Mouse (Mus musculus) heart, adult 2 months (tissue): ENCODE data around the gene Parp14. TPM values are rescaled to one million over a fixed set of nuclear protein-coding genes. Genes with fewer than 3 reads are reported as not detected.

ENCODE experiments used
- DNase-seq, 2 experiments: peaks; one replicate each; pipeline ENCODE4 v3.0.0; 2021
- H3K27ac ChIP-seq: fragments of 200-600 bp; 2 replicates; pipeline ENCODE4 v1.8.1; 2022
- H3K27me3 ChIP-seq: fragments of 200-500 bp; 2 replicates; pipeline ENCODE4 v1.6.1; 2012; ENCODE audit warnings: mild to moderate bottlenecking, low read length, inconsistent platforms, mixed read lengths; ENCODE audit not compliant: control insufficient read depth, insufficient read depth
- H3K36me3 ChIP-seq: fragments of 200-500 bp; 2 replicates; pipeline ENCODE4 v1.6.1; 2012; ENCODE audit warnings: low read length, inconsistent platforms; ENCODE audit not compliant: control insufficient read depth, insufficient read depth
- H3K4me1 ChIP-seq: fragments of 200-500 bp; 2 replicates; pipeline ENCODE4 v1.6.1; 2011; ENCODE audit warnings: low read length; ENCODE audit not compliant: control insufficient read depth, insufficient read depth
- H3K4me3 ChIP-seq: fragments of 200-600 bp; 2 replicates; pipeline ENCODE4 v1.8.1; 2022
- H3K79me2 ChIP-seq: fragments of 200-500 bp; replicated peaks from 2 replicates; pipeline ENCODE4 v1.6.1; 2012; ENCODE audit warnings: mild to moderate bottlenecking, inconsistent platforms, low read length, moderate library complexity, mixed read lengths; ENCODE audit not compliant: control insufficient read depth, insufficient read depth
- H3K9ac ChIP-seq: fragments of 200-500 bp; 2 replicates; pipeline ENCODE4 v1.6.1; 2012; ENCODE audit warnings: low read depth, mild to moderate bottlenecking, control low read depth, inconsistent platforms, low read length, mixed read lengths
- CTCF ChIP-seq: fragments of 200-600 bp; IDR thresholded peaks from 2 replicates; pipeline ENCODE4 v1.8.1; 2022; ENCODE audit warnings: antibody characterized with exemption, mild to moderate bottlenecking, moderate library complexity
- EP300 ChIP-seq: fragments of 200-500 bp; IDR thresholded peaks from 2 replicates; pipeline ENCODE4 v1.6.1; 2011; ENCODE audit warnings: low read depth, low read length, control low read depth; ENCODE audit not compliant: insufficient read depth
- POLR2A ChIP-seq: fragments of 200-500 bp; IDR thresholded peaks from 2 replicates; pipeline ENCODE4 v1.6.1; 2011; ENCODE audit warnings: mild to moderate bottlenecking, low read depth, low read length, control low read depth; ENCODE audit not compliant: insufficient read depth
- WGBS: fragments of 180-500 bp; shearing (Covaris S2); methylation state at CpG from one replicate; pipeline ENCODE4 v1.1.7; 2018; 5-methylcytosine and 5-hydroxymethylcytosine counted together
- intact Hi-C: fragments of 180-260 bp; cut with DNase I; formaldehyde crosslinking; loops from one replicate; pipeline ENCODE4 v1.15.1; 2025
- polyA plus RNA-seq: library from polyadenylated mRNA; depleted of rRNA; stranded (reverse); fragments of >200 nt; gene quantifications from 2 replicates; pipeline ENCODE4 v1.2.3, GENCODE M21; 2012; rRNA removed
- total RNA-seq, 2 experiments: library from RNA; stranded (reverse); gene quantifications; 2 replicates each; pipeline ENCODE4 v1.2.3; 2021

Parp14 gene
- total and polyA plus RNA-seq, 3 experiments = 3.8 to 11.3 (median 9.9) TPM

DNA sequence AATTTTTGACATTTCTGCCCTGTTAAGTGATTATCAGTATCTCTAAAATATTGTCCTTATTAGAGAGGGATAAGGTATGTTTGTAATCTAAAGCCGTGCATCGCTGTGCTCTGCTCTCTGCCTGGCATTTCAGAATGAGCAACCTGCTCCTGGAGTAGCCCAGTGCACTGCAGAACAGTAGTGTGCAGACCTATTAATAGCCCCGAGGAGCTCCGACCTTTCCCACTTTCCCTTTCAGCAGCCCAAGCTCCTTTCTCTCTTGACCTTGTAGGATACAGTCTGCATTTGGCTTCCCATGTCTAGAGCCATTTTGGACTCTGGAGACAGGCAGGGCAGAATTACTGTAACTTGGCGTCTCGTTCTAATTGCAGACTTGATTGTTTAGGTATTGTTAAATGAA lies 83.0 kb downstream of the Parp14 start:
- DNase-seq = no peak

DNA sequence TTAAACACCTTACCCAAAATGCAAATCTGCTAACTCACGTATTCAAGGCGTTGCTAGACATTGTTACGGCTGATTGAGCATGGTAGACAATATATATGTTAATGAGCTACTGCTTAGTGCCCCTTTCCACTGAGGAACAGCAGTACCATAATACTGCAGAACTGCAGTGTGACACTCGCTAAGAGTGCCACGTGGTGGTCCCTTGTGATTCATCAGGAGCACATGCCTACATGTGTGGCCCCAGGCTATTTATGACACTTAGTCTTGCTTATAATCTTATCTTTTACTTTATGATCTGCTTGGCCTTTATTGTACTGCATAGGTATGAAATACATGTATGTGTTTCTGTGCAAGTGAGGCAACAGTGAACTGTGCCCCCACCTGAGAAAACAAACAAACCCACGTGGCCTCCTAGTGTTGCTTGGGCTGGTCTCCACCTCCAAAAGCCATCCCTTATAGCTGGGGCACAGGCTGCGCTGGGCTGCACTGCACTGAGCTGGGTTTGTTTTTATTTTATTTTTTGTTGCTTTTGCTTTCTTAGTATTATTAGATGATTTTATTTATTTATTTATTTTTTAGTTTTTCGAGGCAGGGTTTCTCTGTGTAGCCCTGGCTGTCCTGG lies 83.7 kb downstream of the Parp14 start:
- Histone ChIP-seq H3K79me2 (no peaks in the 10 kb centered on the region), H3K27ac (no peak overlapping the region; the same call in 1 of the 2 replicates), H3K4me3 (no peak overlapping the region), H3K27me3 (no peaks in the 10 kb centered on the region), H3K4me1 (no peaks in the 10 kb centered on the region; the same call in 1 of the 2 replicates), H3K9ac (no peak overlapping the region), H3K36me3 (no peaks in the 10 kb centered on the region; the same call in 1 of the 2 replicates)
- no peak for DNase-seq
- WGBS = 90% methylated on average over 8 of the region's 8 CpGs
- intact Hi-C loops = no loop called here
- no peak for TF ChIP-seq CTCF

More for the DNA sequence above, 83.0 kb downstream of the Parp14 start:
- Histone ChIP-seq H3K36me3 (no peaks in the 10 kb centered on the region; the same call in 1 of the 2 replicates), H3K27ac (peak overlapping the region; percentile 57), H3K79me2 (no peaks in the 10 kb centered on the region), H3K9ac (no peak overlapping the region), H3K4me3 (no peak overlapping the region), H3K27me3 (no peaks in the 10 kb centered on the region), H3K4me1 (no peaks in the 10 kb centered on the region)
- intact Hi-C loops = no loop called here
- WGBS = 62% methylated on average over 6 of the region's 6 CpGs
- no peak for TF ChIP-seq POLR2A
- no peak for TF ChIP-seq EP300
- TF ChIP-seq CTCF = no peak

DNA sequence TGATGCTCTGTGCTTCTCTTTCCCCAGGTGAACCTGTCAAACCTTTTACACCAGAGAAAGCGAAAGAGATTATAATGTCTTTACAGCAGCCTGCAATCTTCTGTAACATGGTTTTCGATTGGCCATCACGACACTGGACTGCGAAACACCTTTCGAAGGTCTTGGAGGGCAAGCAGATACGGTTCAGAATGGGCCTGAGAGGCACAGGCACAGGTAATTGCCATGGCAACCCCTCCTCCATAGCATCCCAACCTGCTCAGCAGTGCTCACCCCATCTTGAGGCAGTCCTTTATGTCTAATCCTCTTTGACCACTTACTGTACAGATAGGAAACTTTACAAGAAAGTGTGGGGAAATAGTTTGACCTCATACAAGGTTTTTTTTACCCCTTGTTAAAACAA lies 84.2 kb downstream of the Parp14 start:
- no peak for TF ChIP-seq EP300
- no peak for TF ChIP-seq CTCF
- TF ChIP-seq POLR2A = no peak
- intact Hi-C loops = no loop called here
- WGBS = 95% methylated on average over 6 of the region's 6 CpGs
- DNase-seq = no peak
- no peak overlapping the region for H3K4me3 ChIP-seq
- no peaks in the 10 kb centered on the region; the same call in 1 of the 2 replicates for H3K4me1 ChIP-seq
- no peak overlapping the region for H3K27ac ChIP-seq
- no peaks in the 10 kb centered on the region for H3K27me3 ChIP-seq
- H3K9ac ChIP-seq = no peak overlapping the region
- no peaks in the 10 kb centered on the region for H3K79me2 ChIP-seq
- no peaks in the 10 kb centered on the region; the same call in 1 of the 2 replicates for H3K36me3 ChIP-seq

DNA sequence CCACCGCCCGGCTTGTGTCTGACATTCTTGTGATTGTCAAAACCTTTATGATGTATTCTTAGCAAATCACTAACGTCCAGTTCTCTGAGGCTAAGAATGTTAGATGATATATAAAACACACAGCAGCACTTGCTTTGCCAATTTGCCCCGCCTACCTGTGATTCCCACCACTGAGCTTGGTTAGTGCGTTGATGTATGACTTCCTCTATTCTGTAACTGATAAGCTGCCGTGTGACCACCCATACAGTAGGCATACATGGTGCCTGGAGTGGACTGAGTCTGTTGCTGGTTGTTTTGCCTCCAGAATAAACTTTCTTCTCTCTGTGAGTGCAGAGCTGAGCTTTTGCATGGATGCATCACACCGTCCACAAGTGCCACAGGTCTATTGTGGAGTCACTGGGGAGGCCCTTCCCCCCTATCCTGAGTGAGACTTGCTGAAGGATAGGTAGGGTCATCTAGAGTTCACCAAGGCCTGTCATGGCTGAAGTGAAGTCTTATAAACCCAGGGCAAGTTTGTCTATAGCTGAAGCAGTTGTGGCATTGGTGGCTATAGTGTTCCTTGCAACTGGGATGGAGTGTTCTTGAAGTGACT lies 87.1 kb downstream of the Parp14 start:
- H3K27ac ChIP-seq = no peak overlapping the region
- no peak overlapping the region for H3K9ac ChIP-seq
- no peaks in the 10 kb centered on the region for H3K79me2 ChIP-seq
- no peaks in the 10 kb centered on the region; the same call in 1 of the 2 replicates for H3K36me3 ChIP-seq
- TF ChIP-seq CTCF = no peak
- TF ChIP-seq POLR2A = no peak
- no peak for TF ChIP-seq EP300
- no peaks in the 10 kb centered on the region; the same call in none of the 2 replicates for H3K4me1 ChIP-seq
- no peaks in the 10 kb centered on the region for H3K27me3 ChIP-seq
- H3K4me3 ChIP-seq = no peak overlapping the region
- WGBS = 70% methylated on average over 7 of the region's 7 CpGs
- no peak for DNase-seq
- intact Hi-C loops = no loop called here

DNA sequence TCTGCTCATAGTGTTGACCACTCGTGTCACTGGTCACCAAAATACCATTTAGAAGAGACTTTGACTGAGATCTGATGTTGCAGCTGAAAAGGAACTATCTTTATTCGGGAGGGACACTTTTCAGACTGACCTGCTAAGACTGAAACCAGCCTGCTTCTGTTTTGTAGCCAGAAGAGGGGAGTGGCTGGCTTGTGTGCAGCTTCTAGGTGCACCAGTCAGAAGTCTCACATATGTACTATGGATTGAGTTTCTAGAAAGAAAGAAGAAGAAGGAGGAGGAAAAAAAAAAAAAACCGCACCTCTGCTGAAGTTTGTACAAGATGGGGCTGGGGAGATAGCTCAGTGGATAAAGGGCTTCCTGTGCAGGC lies 88.2 kb downstream of the Parp14 start:
- Histone ChIP-seq H3K9ac (no peak overlapping the region), H3K4me3 (no peak overlapping the region), H3K36me3 (no peaks in the 10 kb centered on the region), H3K79me2 (no peaks in the 10 kb centered on the region), H3K27me3 (no peaks in the 10 kb centered on the region), H3K27ac (no peak overlapping the region), H3K4me1 (no peaks in the 10 kb centered on the region; the same call in none of the 2 replicates)
- WGBS = 69% methylated on average over 3 of the region's 3 CpGs
- no peak for DNase-seq
- no peak for TF ChIP-seq POLR2A
- TF ChIP-seq CTCF = no peak
- TF ChIP-seq EP300 = no peak
- intact Hi-C loops = no loop called here

Other genes starting within 250 kb of the Parp14 start
- 10 to 100 TPM; 49.9 to 61.9 TPM for gene Dirc2, start 102.2 kb downstream of the Parp14 start, total RNA-seq
- 43.2 and 67.5 TPM in 2 replicates for gene Dirc2, start 102.2 kb downstream of the Parp14 start, polyA plus RNA-seq
- 1 to 10 TPM; 2.5 to 2.6 TPM for gene Hspbap1, start 101.2 kb downstream of the Parp14 start, total RNA-seq
- gene Hspbap1, start 101.2 kb downstream of the Parp14 start, polyA plus RNA-seq = 2.1 and 3.1 TPM in 2 replicates
- gene Parp9, start 66.9 kb upstream of the Parp14 start, total RNA-seq = 1 to 10 TPM; 9.3 to 9.8 TPM
- 6.5 and 11.1 TPM in 2 replicates for gene Parp9, start 66.9 kb upstream of the Parp14 start, polyA plus RNA-seq
- gene Dtx3l, start 67.6 kb upstream of the Parp14 start, total RNA-seq = 1 to 10 TPM; 8.6 to 8.9 TPM
- 5.9 and 8.9 TPM in 2 replicates for gene Dtx3l, start 67.6 kb upstream of the Parp14 start, polyA plus RNA-seq
- 100 to 1,000 TPM; 112 to 128 TPM for gene Kpna1, start 107.2 kb upstream of the Parp14 start, total RNA-seq
- 18.7 and 40.3 TPM in 2 replicates for gene Kpna1, start 107.2 kb upstream of the Parp14 start, polyA plus RNA-seq
- gene Wdr5b, start 169.6 kb upstream of the Parp14 start, total RNA-seq = 1 to 10 TPM; 2.7 to 2.8 TPM
- gene Wdr5b, start 169.6 kb upstream of the Parp14 start, polyA plus RNA-seq = 1.8 and 2.5 TPM in 2 replicates
- gene Fam162a, start 200.1 kb upstream of the Parp14 start, total RNA-seq = 100 to 1,000 TPM; 212 to 248 TPM
- gene Fam162a, start 200.1 kb upstream of the Parp14 start, polyA plus RNA-seq = 95.0 and 98.5 TPM in 2 replicates
- 10 to 100 TPM; 31.1 to 33.3 TPM for gene Ccdc58, start 200.1 kb upstream of the Parp14 start, total RNA-seq
- gene Ccdc58, start 200.1 kb upstream of the Parp14 start, polyA plus RNA-seq = 14.0 and 24.2 TPM in 2 replicates